Mouse (Mus musculus) MEL (cell line): Measurements from ENCODE around the gene Atp1a1. TPM values are rescaled to one million over a fixed set of nuclear protein-coding genes. Genes with fewer than 3 reads are reported as not detected.

Source experiments
- DNase-seq: peaks from one replicate; pipeline ENCODE4 v3.0.0; 2011; ENCODE audit warnings: low read depth, low spot score
- H3K27ac ChIP-seq: 2 replicates; pipeline ENCODE4 v1.5.1; 2012; ENCODE audit warnings: low read depth, mild to moderate bottlenecking, control low read depth, low read length, moderate library complexity; ENCODE audit not compliant: control insufficient read depth
- H3K27me3 ChIP-seq, 2 experiments: fragments of 150-350 bp in 1 of 2; sonication (generic) in 1 of 2; 2 replicates each; pipeline ENCODE4 v1.6.1; 2012; ENCODE audit warnings: low read length in 2 of 2, mild to moderate bottlenecking in 2 of 2, improper control_type of control experiment in 1 of 2, moderate library complexity in 1 of 2; ENCODE audit not compliant: insufficient read depth in 2 of 2, control insufficient read depth in 1 of 2
- H3K36me3 ChIP-seq, 2 experiments: 2 replicates each; pipeline ENCODE4 v1.6.1; 2012 to 2014; ENCODE audit warnings: low read length in 2 of 2, improper control_type of control experiment in 1 of 2, inconsistent platforms in 1 of 2, mild to moderate bottlenecking in 1 of 2; ENCODE audit not compliant: insufficient read depth in 2 of 2, control insufficient read depth in 1 of 2
- H3K4me1 ChIP-seq, 2 experiments: fragments of 150-350 bp in 1 of 2; sonication (generic) in 1 of 2; 2 replicates each; pipeline ENCODE4 v1.6.1; 2012; ENCODE audit warnings: low read length in 2 of 2, improper control_type of control experiment in 1 of 2, mild to moderate bottlenecking in 1 of 2; ENCODE audit not compliant: insufficient read depth in 2 of 2, control insufficient read depth in 1 of 2
- H3K4me3 ChIP-seq, 2 experiments: fragments of 150-350 bp in 1 of 2; sonication (generic) in 1 of 2; 2 replicates each; pipeline ENCODE4 v1.5.1; 2012; ENCODE audit warnings: low read depth in 2 of 2, low read length in 2 of 2, mild to moderate bottlenecking in 2 of 2, moderate library complexity in 2 of 2, control low read depth in 1 of 2, improper control_type of control experiment in 1 of 2; ENCODE audit not compliant: control insufficient read depth in 1 of 2, insufficient read depth in 1 of 2
- H3K79me2 ChIP-seq: 2 replicates; pipeline ENCODE4 v1.6.1; 2012; ENCODE audit warnings: mild to moderate bottlenecking, low read length, moderate library complexity; ENCODE audit not compliant: control insufficient read depth, poor library complexity, insufficient read depth
- H3K9ac ChIP-seq: 2 replicates; pipeline ENCODE4 v1.6.1; 2012; ENCODE audit warnings: low read depth, mild to moderate bottlenecking, control low read depth, low read length, moderate library complexity; ENCODE audit not compliant: control insufficient read depth, poor library complexity, severe bottlenecking
- H3K9me3 ChIP-seq: fragments of 150-350 bp; sonication (generic); replicated peaks from 2 replicates; pipeline ENCODE4 v1.6.1; 2012; ENCODE audit warnings: mild to moderate bottlenecking, low read length, improper control_type of control experiment, moderate library complexity; ENCODE audit not compliant: insufficient read depth
- CHD2 ChIP-seq: IDR thresholded peaks from 2 replicates; pipeline ENCODE4 v1.6.1; 2011; ENCODE audit warnings: low read length, improper control_type of control experiment
- CTCF ChIP-seq, 3 experiments: IDR thresholded peaks in 2 of 3; conservative IDR thresholded peaks in 1 of 3; 2 replicates each; pipeline ENCODE4 v1.5.1; 2011 to 2012; ENCODE audit warnings: low read length in 3 of 3, low read depth in 2 of 3, mild to moderate bottlenecking in 2 of 3, improper control_type of control experiment in 1 of 3, inconsistent platforms in 1 of 3, mixed read lengths in 1 of 3, moderate library complexity in 1 of 3; ENCODE audit not compliant: control insufficient read depth in 1 of 3, insufficient read depth in 1 of 3, poor library complexity in 1 of 3, severe bottlenecking in 1 of 3
- E2F4 ChIP-seq: IDR thresholded peaks from 2 replicates; pipeline ENCODE4 v1.6.1; 2011; ENCODE audit warnings: low read depth, low read length, improper control_type of control experiment, borderline replicate concordance
- EP300 ChIP-seq, 2 experiments: IDR thresholded peaks; 2 replicates each; pipeline ENCODE4 v1.6.1; 2011; ENCODE audit warnings: improper control_type of control experiment in 2 of 2, low read length in 2 of 2, low read depth in 1 of 2, mild to moderate bottlenecking in 1 of 2
- ETS1 ChIP-seq: IDR thresholded peaks from 2 replicates; pipeline ENCODE4 v1.6.1; 2012; ENCODE audit warnings: low read depth, mild to moderate bottlenecking, inconsistent platforms, low read length, improper control_type of control experiment, moderate library complexity
- KAT2A ChIP-seq: conservative IDR thresholded peaks from 2 replicates; pipeline ENCODE4 v1.6.1; 2012; ENCODE audit warnings: low read depth, low read length, improper control_type of control experiment, inconsistent platforms
- MAX ChIP-seq: IDR thresholded peaks from 2 replicates; pipeline ENCODE4 v1.6.1; 2011; ENCODE audit warnings: low read length, improper control_type of control experiment
- MAZ ChIP-seq: IDR thresholded peaks from 2 replicates; pipeline ENCODE4 v1.6.1; 2012; ENCODE audit warnings: low read depth, mild to moderate bottlenecking, inconsistent platforms, low read length, improper control_type of control experiment
- MXI1 ChIP-seq: IDR thresholded peaks from 2 replicates; pipeline ENCODE4 v1.6.1; 2011; ENCODE audit warnings: mild to moderate bottlenecking, low read depth, low read length, improper control_type of control experiment
- NELFE ChIP-seq: IDR thresholded peaks from 2 replicates; pipeline ENCODE4 v1.6.1; 2011; ENCODE audit warnings: low read depth, low read length, improper control_type of control experiment
- RAD21 ChIP-seq: IDR thresholded peaks from 2 replicates; pipeline ENCODE4 v1.6.1; 2011; ENCODE audit warnings: mild to moderate bottlenecking, low read depth, low read length, improper control_type of control experiment
- RCOR1 ChIP-seq: IDR thresholded peaks from 2 replicates; pipeline ENCODE4 v1.6.1; 2012; ENCODE audit warnings: low read depth, mild to moderate bottlenecking, inconsistent platforms, low read length, improper control_type of control experiment
- SIN3A ChIP-seq: IDR thresholded peaks from 2 replicates; pipeline ENCODE4 v1.6.1; 2012; ENCODE audit warnings: low read length, improper control_type of control experiment, inconsistent platforms
- TAL1 ChIP-seq: IDR thresholded peaks from 2 replicates; pipeline ENCODE4 v1.6.1; 2012; ENCODE audit warnings: mild to moderate bottlenecking, inconsistent platforms, low read length, moderate library complexity, mixed read lengths
- TBP ChIP-seq: IDR thresholded peaks from 2 replicates; pipeline ENCODE4 v1.8.0; 2011; ENCODE audit warnings: low read depth, low read length, improper control_type of control experiment
- TCF12 ChIP-seq: IDR thresholded peaks from 2 replicates; pipeline ENCODE4 v1.6.1; 2014; ENCODE audit warnings: low read depth, mild to moderate bottlenecking, inconsistent platforms, low read length, improper control_type of control experiment, moderate library complexity
- ZC3H11A ChIP-seq: IDR thresholded peaks from 2 replicates; pipeline ENCODE4 v1.6.1; 2012; ENCODE audit warnings: low read depth, mild to moderate bottlenecking, inconsistent platforms, low read length, improper control_type of control experiment
- polyA plus RNA-seq, 2 experiments: library from polyadenylated mRNA; stranded (reverse) in 1 of 2; unstranded in 1 of 2; fragments of >175 nt in 1 of 2; fragments of >200 nt in 1 of 2; gene quantifications; 2 replicates each; pipeline versions ENCODE4 v1.2.1 to v1.2.4; 2012; ENCODE audit warnings: low replicate concordance in 2 of 2, low read depth in 1 of 2; ENCODE audit not compliant: insufficient read length in 2 of 2, insufficient read depth in 1 of 2, missing spikeins in 1 of 2
- total RNA-seq: library from RNA; depleted of rRNA; stranded (reverse); fragments of 300-350 nt; gene quantifications from 2 replicates; pipeline ENCODE4 v1.2.3, GENCODE M21; 2012

The Atp1a1 gene
- total and polyA plus RNA-seq, 3 experiments = 136 to 174 TPM; not detected in 1

- Histone ChIP-seq H3K4me1 (no peaks in the 10 kb centered on the region), H3K27ac (no peak overlapping the region), H3K36me3 (no peaks in the 10 kb centered on the region), H3K9me3 (no peaks in the 10 kb centered on the region), H3K9ac (no peak overlapping the region), H3K27me3 (no peaks in the 10 kb centered on the region; a peak in 2 of 4 replicates), H3K79me2 (no peaks in the 10 kb centered on the region), H3K4me3 (no peak overlapping the region)
- no peak for DNase-seq
- TF ChIP-seq NELFE (no peak), E2F4 (no peak), TAL1 (no peak), SIN3A (no peak), CHD2 (no peak), RAD21 (no peak), MAZ (no peak), ETS1 (no peak), ZC3H11A (no peak), CTCF (IDR thresholded peaks at IDR 0.05 in 2 of 3, conservative IDR thresholded peaks at IDR 0.05 in 1 of 3; ENCODE audit: control insufficient read depth in 1 of 3, insufficient read depth in 1 of 3, low read depth in 2 of 3, low read length in 3 of 3, poor library complexity in 1 of 3, severe bottlenecking in 1 of 3) (no peak)
Measured at GRCm38 (mm10) chr3:101653446-101653845, 49.0 kb upstream of the Atp1a1 start.

DNA sequence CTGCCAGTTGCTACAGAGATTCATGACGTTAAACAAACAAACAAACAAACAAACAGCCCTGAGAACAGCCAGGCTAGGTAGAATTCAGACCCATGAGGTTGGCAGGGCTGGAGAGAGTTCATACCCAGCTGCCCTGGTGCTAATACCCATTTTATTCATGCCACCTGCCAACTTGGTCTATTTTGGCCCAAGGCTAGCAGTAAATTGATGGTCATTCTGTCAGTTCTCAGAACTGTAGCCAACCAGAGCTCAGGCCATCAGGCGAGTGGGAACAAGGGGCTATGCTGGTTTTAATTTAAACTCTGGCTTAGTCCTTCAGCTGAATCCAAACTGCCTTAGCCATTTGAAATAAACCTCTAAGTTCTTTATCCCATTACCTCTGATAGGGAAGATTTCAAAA lies 48.5 kb upstream of the Atp1a1 start:
- TF ChIP-seq MAX (no peak), CTCF (IDR thresholded peaks at IDR 0.05 in 2 of 3, conservative IDR thresholded peaks at IDR 0.05 in 1 of 3; ENCODE audit: control insufficient read depth in 1 of 3, insufficient read depth in 1 of 3, low read depth in 2 of 3, low read length in 3 of 3, poor library complexity in 1 of 3, severe bottlenecking in 1 of 3) (no peak), EP300 (IDR thresholded peaks at IDR 0.05; ENCODE audit: low read depth in 1 of 2, low read length in 2 of 2) (no peak), KAT2A (no peak), TBP (no peak), ETS1 (no peak), RCOR1 (no peak), MXI1 (no peak), TCF12 (no peak)
- TF ChIP-seq, all 39 proteins: peak for 0
- Histone ChIP-seq H3K36me3 (no peaks in the 10 kb centered on the region), H3K9me3 (no peaks in the 10 kb centered on the region), H3K27me3 (no peaks in the 10 kb centered on the region; a peak in 2 of 4 replicates), H3K4me3 (no peak overlapping the region), H3K79me2 (no peaks in the 10 kb centered on the region), H3K9ac (no peak overlapping the region), H3K4me1 (no peaks in the 10 kb centered on the region), H3K27ac (no peak overlapping the region)
- no peak for DNase-seq
